Mouse (Mus musculus) WW6 (cell line): Measurements from ENCODE around the gene Fam208b.
"Not testable (repeated sequence)": the region's sequence is repeated elsewhere in the genome, so short reads cannot be mapped to it uniquely, and the experiment has no call there.

ENCODE experiments used
- DNase-seq: peaks from one replicate; pipeline ENCODE4 v3.0.0-alpha.2; 2013; ENCODE audit warnings: low read depth, low spot score

The Fam208b gene

DNA sequence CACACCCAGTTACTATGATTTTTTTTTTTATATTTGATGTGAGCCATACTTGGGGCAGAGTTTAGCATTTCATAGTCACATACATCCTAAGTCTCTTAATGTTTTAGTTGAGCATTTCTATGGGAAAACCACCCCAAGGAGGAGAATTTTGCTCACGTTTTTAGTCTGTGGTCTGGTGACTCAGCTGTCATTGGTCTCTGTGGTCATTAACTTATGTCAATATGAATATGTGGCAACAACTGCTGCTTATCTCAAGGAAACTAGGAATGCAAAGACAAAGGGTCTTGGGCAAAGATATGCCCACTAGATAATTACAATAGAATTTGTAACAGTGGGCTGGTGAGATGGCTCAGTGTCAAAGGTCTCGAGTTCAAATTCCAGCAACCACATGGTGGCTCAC is 47.0 kb downstream of the Fam208b start:
- no peak for DNase-seq

DNA sequence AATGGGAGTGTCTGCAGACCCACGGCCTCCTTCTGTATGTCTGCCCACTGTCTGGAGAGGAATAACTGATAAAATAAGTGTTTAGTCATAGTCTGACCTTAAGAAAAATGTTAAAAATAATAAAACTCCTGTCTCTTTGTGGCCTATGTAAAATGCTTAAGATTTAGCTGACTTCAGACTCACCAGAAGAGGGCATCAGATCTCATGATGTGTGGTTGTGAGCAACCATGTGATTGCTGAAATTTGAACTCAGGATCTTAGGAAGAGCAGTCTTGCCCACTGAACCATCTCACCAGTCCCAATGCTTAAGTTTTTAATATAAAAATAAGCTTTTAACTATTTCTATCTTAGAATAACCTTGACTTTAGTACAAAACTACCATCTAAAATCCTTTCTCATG is 47.8 kb downstream of the Fam208b start:
- DNase-seq, result no peak

- no peak for DNase-seq
Observed at GRCm38 (mm10) chr13:3547856-3548255, 63.1 kb downstream of the Fam208b start.

DNA sequence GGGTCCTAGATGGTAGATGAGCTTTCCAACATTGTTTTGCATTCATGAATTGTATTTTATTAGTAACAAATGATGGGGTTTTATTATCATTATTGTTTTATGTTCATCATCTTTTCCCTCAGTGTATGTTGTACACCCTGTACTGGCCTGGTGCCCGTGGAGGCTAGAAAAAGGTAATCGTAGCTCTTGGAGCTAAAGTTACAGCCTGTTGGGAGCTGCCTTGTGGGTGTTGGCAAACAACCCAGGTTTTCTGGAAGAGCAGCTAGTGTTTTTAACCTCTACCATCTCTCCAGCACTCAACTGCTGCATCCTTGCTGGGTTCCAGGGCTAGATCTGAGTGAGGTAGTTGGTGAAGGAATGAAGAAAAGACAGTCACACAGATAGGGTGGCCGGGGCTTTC is 63.5 kb downstream of the Fam208b start:
- DNase-seq, result no peak

DNA sequence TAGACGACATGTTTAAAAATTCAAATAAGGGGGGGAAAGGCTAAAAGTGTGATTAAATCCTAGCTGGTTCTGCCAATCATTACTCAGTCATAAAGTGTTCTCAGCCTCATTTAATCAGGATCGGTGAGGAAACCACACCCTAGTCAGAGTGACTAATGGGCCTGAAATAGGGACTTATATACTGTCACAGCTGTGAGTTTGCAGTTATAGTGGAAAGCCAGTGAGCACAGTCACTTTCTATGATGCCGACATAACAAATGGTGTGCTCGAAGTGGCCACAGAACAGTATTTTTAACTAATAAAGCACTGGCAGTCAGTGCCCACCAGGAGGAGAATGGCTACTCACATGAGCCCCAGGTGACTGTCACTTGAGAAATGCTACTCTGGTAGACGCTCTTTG is 66.0 kb downstream of the Fam208b start:
- no peak for DNase-seq

DNA sequence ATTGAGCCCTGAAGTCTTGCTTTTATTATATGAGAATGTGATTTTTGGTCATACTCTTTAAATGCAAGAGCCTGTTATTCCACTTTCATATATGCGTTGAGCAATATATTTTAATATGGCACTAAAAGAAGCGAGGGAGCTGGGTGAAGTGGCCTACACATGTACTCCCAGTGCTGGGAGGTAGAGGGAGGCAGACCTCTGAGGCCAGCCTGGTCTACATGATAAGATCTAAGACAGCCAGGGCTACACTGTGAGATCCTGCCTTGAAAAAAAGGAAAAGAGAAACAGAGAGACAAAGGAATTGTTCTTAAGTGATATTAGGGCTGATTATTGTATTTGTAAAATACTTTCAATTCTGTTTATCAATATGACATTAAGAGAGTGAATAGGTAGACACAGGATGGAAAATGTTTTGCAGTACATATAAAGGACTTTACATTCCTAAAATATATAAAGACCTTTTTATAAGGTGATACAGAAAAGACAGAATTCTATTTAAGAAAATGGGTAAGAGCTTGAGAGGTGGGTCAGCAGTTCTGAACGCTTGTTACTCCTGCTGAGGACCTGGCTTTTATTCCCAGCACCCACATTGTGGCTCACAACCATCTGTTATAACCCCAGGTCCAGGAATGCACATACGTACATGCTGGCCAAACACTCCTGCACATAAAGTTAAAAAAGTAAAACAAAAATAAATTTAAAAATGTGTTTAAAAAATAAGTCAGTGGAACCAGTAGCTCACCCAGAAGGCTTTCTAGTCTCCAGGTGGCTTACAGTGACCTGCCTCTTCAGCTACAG is 66.6 kb downstream of the Fam208b start:
- DNase-seq, result no peak

DNA sequence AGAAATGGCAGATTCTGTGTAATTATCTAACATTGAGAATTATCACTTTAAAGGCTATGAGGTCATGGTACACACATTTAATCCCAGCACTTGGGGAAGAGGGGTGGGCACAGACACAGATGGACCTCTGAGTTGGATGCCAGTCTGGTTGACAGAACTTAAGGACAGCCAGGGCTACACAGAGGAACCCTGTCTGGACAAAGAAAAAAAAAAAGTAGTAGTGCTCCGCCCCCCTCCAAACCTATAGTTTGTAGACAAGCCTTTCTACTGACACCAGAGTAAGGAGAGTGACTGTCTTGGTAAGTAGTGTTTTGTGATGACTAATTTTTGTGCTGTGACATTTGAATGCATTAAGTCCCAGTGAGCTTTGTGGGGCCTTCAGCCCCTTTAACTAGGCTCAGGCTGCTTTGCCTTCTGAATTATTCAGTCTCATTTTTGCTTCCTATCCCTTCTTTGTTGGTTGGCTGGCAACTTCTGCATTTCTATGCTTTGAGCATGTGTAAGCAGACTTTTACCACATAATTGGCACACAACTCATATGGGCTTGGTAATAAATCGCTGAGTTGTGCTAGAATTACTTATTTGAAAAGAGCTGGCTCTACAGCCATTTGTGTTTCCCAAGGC is 69.6 kb downstream of the Fam208b start:
- no peak for DNase-seq

DNA sequence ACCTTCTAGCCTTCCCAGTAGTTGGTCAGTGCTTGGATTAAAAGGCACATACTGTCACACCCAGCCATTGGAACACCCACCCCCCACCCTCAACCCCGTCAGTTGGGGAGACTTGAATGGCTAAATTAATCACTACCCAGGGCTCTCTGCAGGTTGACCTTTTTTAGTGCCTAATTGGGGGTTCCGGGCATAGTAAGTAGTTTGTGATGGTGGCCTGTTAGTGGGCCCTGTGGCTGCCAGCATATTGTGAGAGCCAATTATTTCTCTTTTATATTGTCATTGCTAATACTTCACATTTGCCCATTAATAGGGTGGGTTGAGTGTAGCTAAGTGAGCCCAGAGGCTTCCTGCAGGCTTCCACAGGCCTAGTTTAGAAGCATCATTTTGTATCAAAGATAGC is 70.7 kb downstream of the Fam208b start:
- no peak for DNase-seq

DNA sequence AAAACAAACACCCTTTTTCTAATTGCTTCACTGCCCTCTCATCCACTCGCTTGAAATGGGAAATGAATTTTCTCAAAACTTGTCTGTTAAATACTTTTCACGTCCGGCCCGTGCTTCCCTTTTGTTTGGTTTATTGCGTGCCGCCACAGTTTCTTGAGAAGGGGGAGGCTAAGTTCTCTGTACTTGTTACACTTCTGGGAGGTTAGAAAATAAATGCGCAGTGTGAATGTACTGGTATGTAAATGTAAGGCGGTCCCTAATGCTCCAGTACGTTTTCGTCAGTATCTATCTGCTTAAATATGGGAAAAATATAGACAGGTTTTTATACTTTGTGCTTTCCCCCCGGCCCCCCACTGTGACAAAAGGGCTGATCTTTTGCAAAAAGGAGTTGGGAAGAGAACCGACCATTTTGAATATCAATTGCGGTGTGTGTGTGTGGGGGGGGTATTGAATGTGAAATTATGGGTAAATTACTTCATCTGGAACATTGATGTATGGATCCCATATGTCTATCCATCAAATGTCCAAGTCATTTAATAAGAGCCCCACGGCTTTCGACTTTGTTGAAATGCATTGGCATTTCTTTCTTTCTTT is 71.8 kb downstream of the Fam208b start:
- DNase-seq, result no peak

GRCm38 (mm10) chr13:3538223-3538968 is 72.5 kb downstream of the Fam208b start:
- no peak for DNase-seq

GRCm38 (mm10) chr13:3537594-3538222 is 73.2 kb downstream of the Fam208b start, which contains the start of gene Gdi2:
TSS of gene Gdi2 (plus strand) at chr13:3538063.
- DNase-seq, result peak; percentile 87

DNA sequence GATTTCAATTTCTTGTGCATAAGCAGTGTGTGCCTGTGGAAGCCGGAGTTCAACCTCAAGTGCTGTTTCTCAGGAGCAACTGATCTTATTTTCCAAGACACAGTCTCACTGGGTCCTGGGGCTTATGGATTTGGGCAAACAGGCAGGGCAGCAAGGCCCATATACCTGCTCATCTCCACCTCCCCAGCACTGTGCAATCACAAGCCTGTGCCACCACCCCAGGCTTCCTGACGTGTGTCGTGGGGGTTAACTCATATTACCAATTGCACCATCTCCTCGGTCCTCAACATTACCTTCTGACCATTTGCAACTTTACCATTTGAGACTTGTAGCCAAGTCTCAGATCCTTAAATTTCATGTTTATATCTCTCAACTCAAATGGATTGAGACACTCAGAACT is 76.8 kb downstream of the Fam208b start:
- no peak for DNase-seq

DNA sequence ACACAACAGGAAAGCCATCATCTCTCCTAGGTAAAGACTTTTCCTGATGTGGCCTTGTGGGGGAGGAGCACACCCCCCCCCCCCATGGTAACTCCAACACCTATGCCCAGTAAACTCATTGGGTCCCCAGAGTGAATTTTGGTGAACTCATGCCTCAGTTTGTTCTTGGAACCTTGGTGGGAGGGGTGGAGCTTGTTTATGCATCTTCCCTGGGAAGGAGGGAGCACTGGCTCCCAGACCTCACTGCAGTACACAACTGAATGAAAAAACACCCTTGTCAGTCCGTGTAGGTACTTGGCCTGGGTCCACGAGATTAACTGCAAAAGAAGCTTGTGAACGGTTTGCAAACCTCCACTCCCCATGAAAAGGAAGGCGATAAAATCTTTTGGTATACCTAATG is 78.5 kb downstream of the Fam208b start:
- DNase-seq, result no peak

GRCm38 (mm10) chr13:3531692-3532320 is 79.1 kb downstream of the Fam208b start:
- no peak for DNase-seq

GRCm38 (mm10) chr13:3531176-3531575 is 79.7 kb downstream of the Fam208b start:
- not testable (repeated sequence) for DNase-seq

GRCm38 (mm10) chr13:3530451-3530850 is 80.5 kb downstream of the Fam208b start:
- no peak for DNase-seq

DNA sequence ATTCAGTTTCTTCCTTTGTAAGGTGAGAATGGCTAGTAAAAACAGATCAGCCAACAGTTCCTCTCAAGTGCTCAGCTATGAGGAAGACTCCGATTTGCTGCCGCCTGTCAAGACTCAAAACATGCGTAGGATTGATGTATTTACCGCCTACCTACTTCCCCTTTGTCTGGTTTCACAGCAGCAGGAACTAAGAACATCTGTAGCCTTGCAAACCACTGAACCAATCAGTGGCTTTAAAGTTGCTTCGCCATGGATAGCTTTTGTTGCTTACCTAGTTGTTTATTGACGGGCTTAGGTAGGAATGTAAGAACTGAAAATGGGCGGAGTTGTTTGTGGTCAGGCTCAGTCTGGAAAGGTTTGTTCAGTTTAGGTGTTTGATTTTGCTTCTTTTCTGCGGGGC is 84.6 kb downstream of the Fam208b start:
- DNase-seq, result no peak

DNA sequence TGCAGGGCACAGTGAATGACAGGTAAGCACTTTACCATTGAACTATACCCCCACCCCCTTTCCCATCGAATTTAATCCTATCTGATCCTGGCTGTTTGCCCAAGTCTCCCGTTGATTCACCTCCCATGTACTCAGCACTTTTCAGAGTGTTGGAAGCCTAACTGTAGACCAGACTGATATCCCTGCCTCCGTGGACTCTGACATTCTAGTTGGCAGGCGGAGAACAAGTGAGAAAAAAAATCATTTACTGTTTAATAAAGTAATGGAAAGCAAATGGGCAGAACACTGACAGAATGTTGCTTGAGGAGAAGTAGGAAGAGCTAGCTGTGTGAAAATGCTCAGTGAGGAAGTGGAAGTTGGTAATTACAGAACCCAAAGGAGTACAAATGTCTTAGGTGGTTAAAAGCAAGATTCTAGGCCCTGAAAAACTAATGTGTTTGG is 85.3 kb downstream of the Fam208b start:
- no peak for DNase-seq

- DNase-seq, result no peak
Observed at GRCm38 (mm10) chr13:3523946-3524345, 87.0 kb downstream of the Fam208b start.

DNA sequence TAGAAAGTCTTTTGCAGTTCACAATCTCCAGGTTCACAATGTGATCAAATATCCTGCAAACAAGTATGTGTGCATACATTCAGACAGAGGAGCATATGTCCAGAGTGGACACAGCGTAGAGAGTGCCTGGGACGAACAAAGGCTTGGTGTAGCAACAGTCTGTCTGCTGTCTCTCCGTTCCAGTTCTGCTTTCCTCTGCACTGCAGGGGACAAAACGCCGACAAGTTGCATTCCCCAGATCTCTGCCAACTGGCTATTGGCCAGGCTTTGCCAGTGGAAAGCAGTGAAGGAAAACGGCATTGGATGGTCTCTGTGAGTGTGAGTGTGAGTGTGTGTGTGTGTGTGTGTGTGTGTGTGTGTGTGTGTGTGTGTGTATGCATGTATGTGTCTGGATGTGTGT is 87.4 kb downstream of the Fam208b start:
- DNase-seq, result no peak

DNA sequence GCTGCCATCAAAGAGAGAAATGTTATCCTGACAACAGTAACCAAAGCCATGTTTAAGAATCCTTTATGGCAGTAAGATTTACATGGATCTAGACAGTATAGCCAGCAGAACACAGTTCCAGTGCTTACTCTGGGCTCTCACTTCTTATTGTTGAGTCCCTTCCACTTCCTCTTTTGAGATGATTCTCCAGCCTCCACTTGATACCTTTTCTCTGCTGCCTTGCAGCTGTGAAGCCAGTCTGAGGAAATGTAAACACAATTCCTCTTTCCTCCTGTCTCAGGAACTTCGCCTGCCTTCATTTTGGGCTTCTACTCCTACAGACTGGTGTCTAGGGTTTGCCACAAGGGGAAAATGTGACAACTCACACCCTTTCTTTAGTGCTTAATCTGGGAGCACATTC is 90.9 kb downstream of the Fam208b start:
- DNase-seq, result not testable (repeated sequence)
